Mouse (Mus musculus) olfactory bulb, adult 2 months (tissue): ENCODE results near the gene Slc25a11.

Experiments
- CTCF ChIP-seq: fragments of 200-500 bp; IDR thresholded peaks from 2 replicates; pipeline ENCODE4 v1.5.1; 2012; ENCODE audit warnings: low read depth, mild to moderate bottlenecking, low read length, moderate library complexity; ENCODE audit not compliant: insufficient read depth
- POLR2A ChIP-seq: fragments of 200-500 bp; IDR thresholded peaks from 2 replicates; pipeline ENCODE4 v1.6.1; 2012; ENCODE audit warnings: mild to moderate bottlenecking, low read depth, low read length, moderate library complexity; ENCODE audit not compliant: insufficient read depth

GRCm38 (mm10) chr11:70650322-70651175 lies 3.3 kb upstream of the Slc25a11 start:
- TF ChIP-seq CTCF (no peak), POLR2A (no peak)
